Comparison of ENCODE assay signal across 8 mouse cellular contexts in genomic region chr6:42325268-42325609, GRCm38 (mm10). TPM values are rescaled to one million over a fixed set of nuclear protein-coding genes. Genes with fewer than 3 reads are reported as not detected.
A peak's percentile ranks its signal among the peaks of the same experiment; 100 is the strongest.
DNase-seq lines count a peak whose midpoint lies in the region; ATAC-seq lines count a peak whose summit lies in the region.

No protein-coding gene starts in this region.

- H3K27ac ChIP-seq in intestine, embryonic 15.5 days = no peak overlapping the region

- peak overlapping the region; percentile 97 for H3K4me2 ChIP-seq in intestine, embryonic 15.5 days (replicated peaks)

- ATAC-seq in intestine, embryonic 15.5 days = 0 out of 2 replicates have a peak, but pooled peaks have one; percentile 26

- H3K9me3 ChIP-seq in intestine, embryonic 15.5 days = no peaks in the 10 kb centered on the region

- H3K4me1 ChIP-seq in intestine, embryonic 15.5 days (replicated peaks) = peaks cover 17% of the 10 kb centered on the region

- DNase-seq in adrenal gland, adult 18-20 months (ENCODE audit: low spot score in 2 of 2) = peak; percentile 71 to 80
- peak; percentile 75 for DNase-seq in embryo, embryonic 11 days
- DNase-seq in gastrocnemius, postnatal 36 days = peak; percentile 69 to 80
- DNase-seq in left cerebral cortex, postnatal 25 days (ENCODE audit: low spot score in 2 of 2) = peak; percentile 81 to 91
- peak; percentile 84 for DNase-seq in mesoderm, embryonic 11.5 days (ENCODE audit: low read depth, low spot score)
- DNase-seq in right cerebral cortex, postnatal 25 days = peak; percentile 79
- DNase-seq in urinary bladder, postnatal 4 days (ENCODE audit: low spot score in 2 of 2) = peak; percentile 65 to 84

- intact Hi-C loops in gastrocnemius, postnatal 36 days (cut with DNase I) = loop anchor here (5.0 kb wide), 1 partner anchor 98 kb away; no protein-coding TSS in a partner anchor
- intact Hi-C loops in left cerebral cortex, postnatal 25 days (cut with DNase I) = loop anchor here (2.0 to 5.0 kb wide), 2 partner anchors 24 to 98 kb away; partner anchors contain the start of gene Zyx

- H3K9ac ChIP-seq in intestine, embryonic 15.5 days = no peak overlapping the region

- H3K36me3 ChIP-seq in intestine, embryonic 15.5 days = no peaks in the 10 kb centered on the region

- WGBS in intestine, embryonic 15.5 days = 2% methylated on average over 7 of the region's 7 CpGs

- peaks cover 33% of the 10 kb centered on the region for H3K27me3 ChIP-seq in intestine, embryonic 15.5 days (replicated peaks)

- H3K4me3 ChIP-seq in intestine, embryonic 15.5 days (replicated peaks) = peak overlapping the region; percentile 59

RNA-seq across cellular contexts. Expression of gene Fam131b, which starts 0.8 kb away (rescaled TPM):
- total RNA-seq in adrenal gland, adult 18-20 months (2021) = under 1 TPM; 0.13 to 0.29 TPM
- under 1 TPM; 0.25 to 0.26 TPM for total RNA-seq in gastrocnemius, postnatal 36 days (2021)
- polyA plus RNA-seq in intestine, embryonic 15.5 days (2015; fragmentation: Nextera tagmentation; extraction: Ambion mirVana) = 0.20 and 0.25 TPM in 2 replicates
- total RNA-seq in left cerebral cortex, postnatal 25 days (2021) = 100 to 1,000 TPM; 118 to 121 TPM

RNA-seq across cellular contexts. Expression of gene Zyx, which starts 24.2 kb away (rescaled TPM):
- total RNA-seq in adrenal gland, adult 18-20 months (2021) = 100 to 1,000 TPM; 115 to 138 TPM
- total RNA-seq in gastrocnemius, postnatal 36 days (2021) = 10 to 100 TPM; 21.9 to 26.6 TPM
- 82.7 and 83.4 TPM in 2 replicates for polyA plus RNA-seq in intestine, embryonic 15.5 days (2015; fragmentation: Nextera tagmentation; extraction: Ambion mirVana)
- total RNA-seq in left cerebral cortex, postnatal 25 days (2021) = 10 to 100 TPM; 51.4 to 53.4 TPM

RNA-seq across cellular contexts. Expression of gene Clcn1, which starts 38.8 kb away (rescaled TPM):
- total RNA-seq in adrenal gland, adult 18-20 months (2021) = under 1 TPM; 0.10 TPM
- total RNA-seq in gastrocnemius, postnatal 36 days (2021) = 100 to 1,000 TPM; 134 to 146 TPM
- 0.13 and 0.20 TPM in 2 replicates for polyA plus RNA-seq in intestine, embryonic 15.5 days (2015; fragmentation: Nextera tagmentation; extraction: Ambion mirVana)
- 1 to 10 TPM; 3.5 to 3.7 TPM for total RNA-seq in left cerebral cortex, postnatal 25 days (2021)

RNA-seq across cellular contexts. Expression of gene Epha1, which starts 47.8 kb away (rescaled TPM):
- total RNA-seq in adrenal gland, adult 18-20 months (2021) = under 1 TPM; 0.45 to 0.46 TPM
- under 1 TPM in 1 of 2 experiments, not detected in 1; 0.10 TPM for total RNA-seq in gastrocnemius, postnatal 36 days (2021)
- polyA plus RNA-seq in intestine, embryonic 15.5 days (2015; fragmentation: Nextera tagmentation; extraction: Ambion mirVana) = 7.6 TPM in 2 replicates
- total RNA-seq in left cerebral cortex, postnatal 25 days (2021) = under 1 TPM; 0.21 to 0.27 TPM

Comparison
In these comparisons a context has a peak if more than half of its experiments do, and no peak if none do; other contexts are left out.
1. RNA of gene Fam131b, which starts 0.8 kb away (total RNA-seq): 118 to 121 TPM in left cerebral cortex, postnatal 25 days; 0.13 to 0.29 TPM in adrenal gland, adult 18-20 months and 0.25 to 0.26 TPM in gastrocnemius, postnatal 36 days; every median in the first group is over 10 times any median in the second.
2. RNA of gene Clcn1, which starts 38.8 kb away (total RNA-seq): 134 to 146 TPM in gastrocnemius, postnatal 36 days; 3.5 to 3.7 TPM in left cerebral cortex, postnatal 25 days and 0.10 TPM in adrenal gland, adult 18-20 months; every median in the first group is over 10 times any median in the second.
3. Peak in every context shown above with its lines, with median percentiles within 50 percentile points of each other: DNase-seq.